Mouse (Mus musculus) retina, embryonic 14.5 days (tissue): ENCODE measurements around the gene Lsm14b.
A peak's percentile ranks its signal among the peaks of the same experiment; 100 is the strongest.

Experiments used
- DNase-seq: peaks from one replicate; pipeline ENCODE4 v3.0.0-alpha.2; 2015; ENCODE audit warnings: low spot score

Lsm14b gene

GRCm38 (mm10) chr2:180017632-180018031, 7.2 kb upstream of the Lsm14b start:
- no peak for DNase-seq

- no peak for DNase-seq
Observed at GRCm38 (mm10) chr2:180018573-180018972, 6.2 kb upstream of the Lsm14b start.

DNA sequence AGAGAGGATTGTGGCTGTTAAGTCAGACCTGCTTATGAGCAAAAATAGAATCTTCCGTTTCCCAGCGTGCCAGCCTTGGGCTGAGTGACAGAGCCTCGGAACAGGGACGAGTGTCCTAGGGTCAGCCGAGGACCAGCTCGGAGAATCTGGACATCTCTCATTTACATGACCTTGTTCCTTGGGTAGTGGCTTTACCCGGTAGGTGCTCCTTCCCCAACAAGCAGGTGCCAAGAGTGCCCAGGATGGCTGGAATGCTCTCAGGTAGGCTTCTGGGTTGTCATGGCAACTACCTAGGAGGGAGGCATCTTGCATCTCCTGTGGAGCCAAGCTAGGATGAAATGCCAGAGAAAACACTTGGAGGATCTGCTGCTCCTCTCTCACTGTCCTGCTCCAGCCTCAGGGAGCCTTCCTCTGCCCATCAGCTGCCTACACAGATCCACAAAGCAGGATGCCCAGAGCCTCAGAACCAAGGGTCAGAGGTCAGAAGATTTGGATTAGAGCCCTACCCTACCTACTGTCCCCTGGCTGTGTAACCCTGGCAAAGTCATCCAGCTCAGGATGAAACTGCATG, 4.6 kb upstream of the Lsm14b start:
- DNase-seq: no peak

DNA sequence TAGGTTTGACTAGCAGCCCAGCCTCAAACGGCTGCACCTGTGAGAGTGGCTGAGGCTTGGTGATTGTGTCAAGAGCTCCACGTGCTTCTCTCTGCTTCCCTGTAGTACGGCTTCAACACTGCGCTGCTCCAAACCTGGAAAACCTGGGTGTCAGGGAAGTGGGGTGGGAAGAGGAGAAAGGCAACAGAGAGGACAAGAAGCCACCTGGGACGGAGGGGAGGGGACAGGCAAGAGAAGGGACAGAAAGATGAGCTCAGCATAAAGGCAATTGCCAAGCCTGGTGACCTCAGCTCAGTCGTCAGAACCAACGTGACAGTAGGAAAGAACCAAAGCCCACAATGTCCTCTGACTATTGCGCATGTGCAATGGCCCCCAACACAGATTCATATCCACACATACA, 3.9 kb upstream of the Lsm14b start:
- no peak for DNase-seq

GRCm38 (mm10) chr2:180022751-180023150, 2.0 kb upstream of the Lsm14b start:
- no peak for DNase-seq

DNA sequence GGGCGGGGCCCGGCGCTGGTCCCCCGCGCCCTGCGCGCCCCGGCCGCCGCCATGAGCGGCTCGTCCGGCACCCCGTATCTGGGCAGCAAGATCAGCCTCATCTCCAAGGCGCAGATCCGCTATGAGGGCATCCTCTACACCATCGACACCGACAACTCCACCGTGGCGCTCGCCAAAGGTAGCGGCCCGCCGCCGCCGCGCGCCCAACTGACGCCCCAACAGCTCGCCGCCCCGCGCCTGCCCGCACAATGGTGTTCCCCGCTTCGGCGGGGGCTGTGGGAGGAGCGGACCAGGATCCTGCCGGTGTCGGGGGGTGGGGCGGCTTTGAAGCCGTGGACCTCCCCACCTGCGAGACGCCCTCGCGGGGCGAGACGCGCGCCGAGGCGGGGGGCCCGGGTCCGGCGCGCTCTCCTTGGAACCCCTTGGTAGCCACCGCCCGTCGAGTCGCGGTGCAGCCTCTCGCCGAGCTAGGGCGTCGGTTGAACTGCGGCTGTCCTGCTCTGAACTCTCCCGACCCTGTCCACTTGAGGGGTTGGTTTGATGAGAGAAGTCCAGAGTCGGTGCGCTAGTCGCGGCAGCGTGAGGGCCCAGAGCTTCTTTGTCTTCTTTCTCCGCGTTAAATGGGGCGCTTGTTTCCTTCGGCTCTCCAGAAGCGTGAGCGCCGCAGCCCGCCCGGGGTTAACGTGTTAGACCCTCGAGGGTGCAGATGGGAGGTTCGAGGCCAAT, 511 bp downstream of the Lsm14b start:
- peak; percentile 41 for DNase-seq

GRCm38 (mm10) chr2:180025861-180026200, 1.0 kb downstream of the Lsm14b start:
- no peak for DNase-seq

GRCm38 (mm10) chr2:180027768-180028167, 3.0 kb downstream of the Lsm14b start:
- DNase-seq: no peak

- DNase-seq: no peak
Observed at GRCm38 (mm10) chr2:180031270-180031669, 6.5 kb downstream of the Lsm14b start.

- no peak for DNase-seq
Observed at GRCm38 (mm10) chr2:180032925-180033324, 8.1 kb downstream of the Lsm14b start.

DNA sequence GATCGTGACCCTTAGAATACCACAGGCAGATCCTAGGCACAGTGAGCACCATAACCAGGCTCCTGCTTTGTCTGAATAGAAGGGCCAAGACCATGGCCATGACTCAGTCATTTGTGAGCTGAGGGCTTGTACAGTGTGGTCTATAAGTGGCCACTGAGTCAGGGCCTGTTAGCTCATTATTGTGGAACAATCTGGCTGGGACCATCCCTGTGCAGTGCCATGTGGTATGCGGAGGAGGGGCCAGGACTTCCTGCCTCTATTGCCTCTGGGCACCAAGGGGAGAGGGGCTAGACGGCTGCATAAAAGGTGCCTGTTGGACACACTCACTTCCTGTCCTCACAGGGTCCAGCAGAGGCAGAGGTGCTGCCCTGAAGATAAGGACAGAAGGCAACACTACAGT, 9.2 kb downstream of the Lsm14b start:
- DNase-seq: no peak

DNA sequence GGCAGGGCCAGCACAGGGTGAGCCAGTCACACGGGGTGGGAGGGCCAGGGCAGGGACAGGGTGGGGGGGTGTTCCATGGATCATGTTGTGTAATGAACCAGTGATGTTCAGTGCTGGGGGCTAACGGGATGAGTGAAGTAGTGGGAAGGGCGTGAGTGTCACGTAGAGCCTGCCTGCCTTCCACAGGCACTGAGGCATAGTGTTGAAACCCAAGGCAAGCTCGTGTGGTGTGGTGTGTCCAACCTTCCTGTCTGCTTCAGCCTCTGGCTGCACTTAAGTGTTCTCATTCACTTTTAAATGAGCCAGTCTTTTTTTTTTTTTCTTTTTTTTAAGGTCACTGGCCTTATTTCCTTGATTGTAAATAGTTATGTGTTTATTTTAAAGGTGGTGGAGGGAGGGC, 10.0 kb downstream of the Lsm14b start:
- no peak for DNase-seq

DNA sequence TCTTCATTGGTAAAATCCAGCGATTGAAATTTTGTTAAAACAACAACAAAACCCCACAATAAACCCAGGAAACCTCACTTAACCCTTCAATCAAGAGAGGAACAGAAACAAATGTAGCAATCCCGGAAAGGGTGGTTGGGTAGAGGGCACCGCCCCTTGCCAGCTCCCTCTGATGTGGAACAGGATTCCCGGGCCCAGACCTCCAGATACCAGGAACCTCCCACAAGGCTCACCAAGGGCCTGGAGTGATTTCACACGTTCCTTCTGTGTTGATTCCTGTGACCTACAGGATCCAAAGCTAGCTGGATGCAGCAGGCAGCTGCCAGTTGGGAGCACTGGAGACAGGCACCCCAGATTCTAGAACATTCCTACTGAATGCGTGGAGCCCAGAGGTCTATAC, 15.6 kb downstream of the Lsm14b start:
- DNase-seq: no peak

GRCm38 (mm10) chr2:180041577-180042255, 16.9 kb downstream of the Lsm14b start:
- peak; percentile 56 for DNase-seq

DNA sequence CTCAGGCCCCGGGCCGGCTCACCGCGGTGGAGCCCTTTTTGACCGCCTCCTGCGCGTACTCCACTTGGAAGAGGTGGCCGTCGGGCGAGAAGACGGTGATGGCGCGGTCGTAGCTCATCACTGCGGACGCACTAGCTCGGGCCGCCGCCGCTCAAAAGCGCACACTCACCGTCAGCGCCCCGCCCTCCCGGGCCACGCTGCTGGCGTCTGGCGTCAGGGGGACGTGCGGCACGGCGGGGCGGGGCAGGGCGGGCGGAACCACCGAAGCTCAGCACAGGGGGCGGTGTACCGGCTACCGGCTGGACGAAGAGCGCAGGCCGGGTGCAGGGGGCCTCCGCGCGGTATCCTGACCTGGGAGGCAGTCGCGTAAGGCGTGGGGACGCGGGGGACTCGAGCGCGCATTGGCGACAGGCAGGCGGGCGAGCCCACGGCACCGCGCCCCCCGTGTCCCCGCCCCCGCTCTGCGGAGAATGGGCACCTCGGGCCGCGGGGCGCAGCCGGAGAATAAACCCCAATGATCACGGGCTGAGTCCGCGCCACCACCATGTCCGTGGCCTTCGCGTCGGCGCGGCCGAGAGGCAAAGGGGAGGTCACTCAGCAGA, 17.6 kb downstream of the Lsm14b start, which contains the start of the genes Psma7 and Ss18l1:
Psma7 (minus strand) TSS at position 178 of the 602 bp plus-strand sequence.
Ss18l1 (plus strand) TSS at position 254 of the 602 bp plus-strand sequence.
- DNase-seq: peak; percentile 92

DNA sequence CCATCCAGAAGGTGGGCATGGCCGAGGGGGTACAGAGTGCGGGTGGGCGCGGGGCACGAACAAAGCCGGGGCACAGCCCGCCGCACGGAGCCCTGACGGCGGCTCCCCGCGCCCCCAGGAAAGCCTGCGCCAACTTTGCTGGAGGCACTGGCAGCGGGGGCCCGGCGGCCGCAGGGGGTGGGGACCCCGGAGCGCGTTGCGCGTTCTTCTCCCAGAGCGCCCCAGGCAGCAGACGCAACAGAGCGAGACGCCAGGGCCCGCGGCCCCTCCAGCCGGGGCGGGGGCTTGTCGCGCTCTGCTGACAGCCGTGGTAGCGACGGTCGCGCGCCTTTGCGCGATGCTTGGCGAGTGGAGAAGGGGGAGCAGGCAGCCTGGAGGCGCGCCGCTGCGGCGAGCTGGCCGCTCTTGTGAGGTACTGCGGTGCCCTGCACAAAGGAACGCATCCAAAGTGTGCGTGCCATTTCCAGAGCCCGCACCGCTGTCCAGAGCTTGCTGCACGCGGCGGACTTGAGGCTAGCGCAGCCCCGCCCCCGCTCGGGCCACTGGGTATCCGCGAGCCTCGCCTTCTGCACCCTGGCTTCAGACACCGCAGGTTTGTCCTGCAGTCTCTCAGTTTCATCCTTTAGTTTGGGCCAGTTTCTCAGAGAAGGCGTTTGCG, 18.2 kb downstream of the Lsm14b start:
- peak; percentile 75 for DNase-seq

- peak; percentile 80 for DNase-seq
Observed at GRCm38 (mm10) chr2:180045283-180045682, 20.5 kb downstream of the Lsm14b start.

DNA sequence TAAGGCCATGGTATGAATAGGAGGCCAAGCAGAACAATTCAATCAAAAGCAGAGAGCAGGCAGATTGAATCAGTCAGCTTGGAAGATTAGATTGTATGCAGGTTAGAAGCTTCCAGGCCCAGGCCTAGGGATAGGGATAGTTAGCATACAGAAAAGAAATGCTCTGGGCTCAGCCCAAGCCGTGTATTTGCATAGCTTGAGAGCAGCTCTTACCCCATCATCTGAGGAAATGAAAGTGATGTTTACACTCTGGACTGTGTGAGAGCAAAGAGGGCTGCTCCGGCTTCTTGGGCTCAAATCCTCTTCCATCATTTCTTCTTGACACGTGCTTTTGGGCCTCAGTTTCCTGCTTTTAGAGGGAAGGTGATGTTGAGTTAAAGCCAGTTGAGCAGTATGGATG, 22.8 kb downstream of the Lsm14b start:
- no peak for DNase-seq

- DNase-seq: no peak
Observed at GRCm38 (mm10) chr2:180047980-180048635, 23.3 kb downstream of the Lsm14b start.

DNA sequence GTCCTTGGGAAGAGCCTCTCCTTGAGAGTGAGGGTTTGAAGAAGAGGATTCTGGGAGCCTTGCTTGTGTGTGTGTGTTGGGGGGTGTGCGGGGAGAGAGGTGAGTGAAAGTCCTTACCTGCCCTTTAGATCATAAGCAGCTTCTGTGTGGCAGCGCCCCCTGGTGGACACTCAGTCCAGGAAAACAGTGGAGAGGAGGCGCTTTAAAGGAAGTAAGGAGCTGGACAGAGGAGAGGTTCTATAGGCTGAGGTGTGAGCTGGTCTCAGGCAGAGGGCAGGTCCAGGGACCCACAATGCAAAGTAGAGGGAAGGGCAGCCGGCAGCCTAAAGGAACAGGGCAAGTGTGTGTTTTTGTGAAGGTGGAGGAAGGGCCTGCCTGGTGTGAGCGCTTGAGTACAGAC, 26.2 kb downstream of the Lsm14b start:
- DNase-seq: peak; percentile 89

DNA sequence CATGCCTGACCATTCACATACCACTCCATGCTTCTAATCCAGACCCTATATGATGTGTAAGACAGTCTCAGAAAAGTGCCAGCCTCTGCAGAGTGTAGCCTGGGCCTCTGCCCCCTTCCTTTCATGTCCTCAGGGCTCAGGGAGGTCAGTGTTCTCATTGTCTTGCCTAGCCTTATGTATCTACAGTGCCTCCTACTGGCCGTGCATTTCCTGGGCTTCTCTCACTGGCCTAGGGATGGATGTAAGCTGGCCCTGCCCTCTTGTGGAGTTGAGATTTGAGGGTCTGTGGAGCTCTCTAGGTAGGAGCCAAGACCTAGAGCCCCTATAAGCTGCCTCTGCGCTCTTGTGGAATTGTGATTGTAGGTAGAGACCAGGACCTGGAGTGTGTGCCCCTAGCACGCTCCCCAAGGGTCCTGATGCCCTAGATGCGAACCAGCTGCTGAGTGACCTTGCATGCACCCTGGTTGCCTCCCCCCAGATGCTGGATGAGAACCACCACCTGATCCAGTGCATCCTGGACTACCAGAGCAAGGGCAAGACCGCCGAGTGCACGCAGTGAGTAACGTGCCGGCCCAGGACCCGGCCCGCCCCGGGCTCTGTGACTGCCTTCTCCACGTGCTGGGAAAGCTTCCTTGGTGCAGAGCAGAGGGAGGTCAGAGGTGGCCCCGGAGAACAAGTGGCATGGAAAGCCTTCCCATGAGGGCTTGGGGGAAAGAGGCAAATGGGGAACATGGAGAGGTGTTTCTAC, 27.4 kb downstream of the Lsm14b start:
- peak; percentile 57 for DNase-seq
